Mouse (Mus musculus) embryonic facial prominence, embryonic 10.5 days (tissue): Measurements from ENCODE around the gene Kcnk13. TPM values are rescaled to one million over a fixed set of nuclear protein-coding genes. Genes with fewer than 3 reads are reported as not detected.

Experiments
- DNase-seq: peaks from one replicate; pipeline ENCODE4 v3.0.0-alpha.2; 2017; ENCODE audit warnings: low spot score
- H3K27ac ChIP-seq: fragments of 300-500 bp; sonication (generic); replicated peaks from 2 replicates; pipeline ENCODE4 v1.5.1; 2016; ENCODE audit warnings: mild to moderate bottlenecking
- H3K27me3 ChIP-seq: fragments of 300-500 bp; sonication (generic); replicated peaks from 2 replicates; pipeline ENCODE4 v1.6.1; 2016; ENCODE audit warnings: low read depth, mild to moderate bottlenecking; ENCODE audit not compliant: poor library complexity, severe bottlenecking
- H3K36me3 ChIP-seq: fragments of 300-500 bp; sonication (generic); replicated peaks from 2 replicates; pipeline ENCODE4 v1.6.1; 2016; ENCODE audit warnings: mild to moderate bottlenecking, moderate library complexity
- H3K4me1 ChIP-seq: fragments of 300-500 bp; sonication (generic); 2 replicates; pipeline ENCODE4 v1.6.1; 2016
- H3K4me3 ChIP-seq: fragments of 300-500 bp; sonication (generic); 2 replicates; pipeline ENCODE4 v1.5.1; 2016; ENCODE audit warnings: mild to moderate bottlenecking, moderate library complexity
- H3K9me3 ChIP-seq: fragments of 300-500 bp; sonication (generic); 2 replicates; pipeline ENCODE4 v1.6.1; 2016; ENCODE audit warnings: mild to moderate bottlenecking
- WGBS: fragments of 180-500 bp; shearing (Covaris S2); methylation state at CpG from one replicate; pipeline ENCODE4 v1.1.7; 2016; 5-methylcytosine and 5-hydroxymethylcytosine counted together
- polyA plus RNA-seq: library from polyadenylated mRNA; unstranded; fragments of >200 nt; fragmentation: Nextera tagmentation; extraction: Ambion mirVana; gene quantifications from 2 replicates; pipeline ENCODE4 v1.2.1, GENCODE M21; 2016

The Kcnk13 gene
- polyA plus RNA-seq, 1 experiment from 2014 or later, result 0.16 TPM

- H3K27ac ChIP-seq, result no peak overlapping the region
- peaks cover 88% of the 10 kb centered on the region for H3K36me3 ChIP-seq
- 89% methylated on average over 6 of the region's 6 CpGs for WGBS
- no peak overlapping the region for H3K4me3 ChIP-seq
- no peak for DNase-seq
- peaks cover 5% of the 10 kb centered on the region; the same call in 1 of the 2 replicates for H3K4me1 ChIP-seq
- H3K27me3 ChIP-seq, result no peaks in the 10 kb centered on the region
- H3K9me3 ChIP-seq, result no peaks in the 10 kb centered on the region
These were observed 25.1 kb upstream of the Kcnk13 start for GRCm38 (mm10) chr12:99939179-99939578.

GRCm38 (mm10) chr12:99940704-99941103 lies 23.6 kb upstream of the Kcnk13 start:
- H3K9me3 ChIP-seq, result no peaks in the 10 kb centered on the region
- no peak for DNase-seq
- H3K4me3 ChIP-seq, result no peak overlapping the region
- peaks cover 7% of the 10 kb centered on the region; the same call in 1 of the 2 replicates for H3K4me1 ChIP-seq
- no peaks in the 10 kb centered on the region for H3K27me3 ChIP-seq
- 91% methylated on average over 7 of the region's 7 CpGs for WGBS
- H3K36me3 ChIP-seq, result peaks cover 82% of the 10 kb centered on the region
- H3K27ac ChIP-seq, result no peak overlapping the region

GRCm38 (mm10) chr12:99942441-99942840 lies 21.9 kb upstream of the Kcnk13 start:
- no peaks in the 10 kb centered on the region for H3K9me3 ChIP-seq
- H3K27ac ChIP-seq, result no peak overlapping the region
- no peaks in the 10 kb centered on the region for H3K27me3 ChIP-seq
- DNase-seq, result no peak
- no peak overlapping the region for H3K4me3 ChIP-seq
- 83% methylated on average over 8 of the region's 8 CpGs for WGBS
- H3K4me1 ChIP-seq, result peaks cover 5% of the 10 kb centered on the region; the same call in 1 of the 2 replicates
- peaks cover 83% of the 10 kb centered on the region for H3K36me3 ChIP-seq

- DNase-seq, result peak; percentile 64
- Histone ChIP-seq H3K4me1 (no peaks in the 10 kb centered on the region), H3K27ac (no peak overlapping the region), H3K4me3 (no peak overlapping the region), H3K27me3 (no peaks in the 10 kb centered on the region), H3K36me3 (peaks cover 32% of the 10 kb centered on the region), H3K9me3 (no peaks in the 10 kb centered on the region)
- WGBS, result 55% methylated on average over 7 of the region's 7 CpGs
These were observed 11.4 kb upstream of the Kcnk13 start for GRCm38 (mm10) chr12:99952928-99953327.

- no peak for DNase-seq
- 81% methylated on average over 7 of the region's 7 CpGs for WGBS
- Histone ChIP-seq H3K36me3 (peaks cover 13% of the 10 kb centered on the region; the same call in 1 of the 2 replicates), H3K27me3 (peaks cover 16% of the 10 kb centered on the region), H3K4me1 (peaks cover 19% of the 10 kb centered on the region), H3K4me3 (no peak overlapping the region), H3K9me3 (no peaks in the 10 kb centered on the region), H3K27ac (no peak overlapping the region)
These were observed 7.9 kb upstream of the Kcnk13 start for GRCm38 (mm10) chr12:99956411-99956810.

- peaks cover 28% of the 10 kb centered on the region for H3K27me3 ChIP-seq
- H3K36me3 ChIP-seq, result peaks cover 13% of the 10 kb centered on the region; the same call in 1 of the 2 replicates
- WGBS, result 72% methylated on average over 9 of the region's 9 CpGs
- no peak overlapping the region for H3K27ac ChIP-seq
- H3K9me3 ChIP-seq, result no peaks in the 10 kb centered on the region
- peaks cover 19% of the 10 kb centered on the region for H3K4me1 ChIP-seq
- DNase-seq, result no peak
- no peak overlapping the region for H3K4me3 ChIP-seq
These were observed 5.9 kb upstream of the Kcnk13 start for GRCm38 (mm10) chr12:99958068-99959060.

GRCm38 (mm10) chr12:99959291-99959690 lies 5.0 kb upstream of the Kcnk13 start:
- Histone ChIP-seq H3K36me3 (peaks cover 13% of the 10 kb centered on the region; the same call in 1 of the 2 replicates), H3K4me1 (peaks cover 21% of the 10 kb centered on the region), H3K27ac (no peak overlapping the region), H3K9me3 (no peaks in the 10 kb centered on the region), H3K27me3 (peaks cover 37% of the 10 kb centered on the region), H3K4me3 (no peak overlapping the region)
- DNase-seq, result peak; percentile 34

- DNase-seq, result peak; percentile 8
- Histone ChIP-seq H3K9me3 (no peaks in the 10 kb centered on the region), H3K36me3 (peaks cover 13% of the 10 kb centered on the region; the same call in 1 of the 2 replicates), H3K27ac (no peak overlapping the region), H3K27me3 (peaks cover 43% of the 10 kb centered on the region), H3K4me3 (no peak overlapping the region), H3K4me1 (peaks cover 27% of the 10 kb centered on the region)
- WGBS, result 33% methylated on average over 10 of the region's 10 CpGs
These were observed 4.4 kb upstream of the Kcnk13 start for GRCm38 (mm10) chr12:99959930-99960329.

GRCm38 (mm10) chr12:99960675-99961074 lies 3.6 kb upstream of the Kcnk13 start:
- Histone ChIP-seq H3K36me3 (peaks cover 8% of the 10 kb centered on the region; the same call in 1 of the 2 replicates), H3K27ac (no peak overlapping the region), H3K27me3 (peaks cover 51% of the 10 kb centered on the region), H3K4me3 (no peak overlapping the region), H3K9me3 (no peaks in the 10 kb centered on the region), H3K4me1 (peaks cover 35% of the 10 kb centered on the region)
- 91% methylated on average over 7 of the region's 7 CpGs for WGBS
- DNase-seq, result no peak

- Histone ChIP-seq H3K27me3 (peaks cover 91% of the 10 kb centered on the region), H3K36me3 (no peaks in the 10 kb centered on the region), H3K4me3 (peak overlapping the region; percentile 64), H3K4me1 (peaks cover 32% of the 10 kb centered on the region), H3K9me3 (no peaks in the 10 kb centered on the region), H3K27ac (peak overlapping the region; percentile 19; the same call in 1 of the 2 replicates)
- peak; percentile 66 for DNase-seq
- under 1% methylated on average over 77 of the region's 77 CpGs for WGBS
These were observed 1.2 kb downstream of the Kcnk13 start for GRCm38 (mm10) chr12:99965203-99966115.

GRCm38 (mm10) chr12:99966116-99966770 lies 1.9 kb downstream of the Kcnk13 start:
- peaks cover 32% of the 10 kb centered on the region for H3K4me1 ChIP-seq
- peak overlapping the region; percentile 19; the same call in 1 of the 2 replicates for H3K27ac ChIP-seq
- H3K36me3 ChIP-seq, result no peaks in the 10 kb centered on the region
- H3K9me3 ChIP-seq, result no peaks in the 10 kb centered on the region; the same call in 1 of the 2 replicates
- peak overlapping the region; percentile 64 for H3K4me3 ChIP-seq
- no peak for DNase-seq
- H3K27me3 ChIP-seq, result peaks cover 85% of the 10 kb centered on the region
- WGBS, result 4% methylated on average over 25 of the region's 25 CpGs
